Mouse (Mus musculus): ENCODE measurements at regions not wholly inside any gene's neighbourhood (a gene's known extent, or its start where the extent isn't known, plus 50 kb on each side); places are given as distances from the start of the nearest gene placed in this dataset.

- DNase-seq (ENCODE audit: low spot score) = no peak
These were observed 207.3 kb upstream of the Ank start for GRCm38 (mm10) chr15:27258984-27259853.

- DNase-seq (ENCODE audit: low spot score) = no peak
These were observed 206.7 kb upstream of the Ank start for GRCm38 (mm10) chr15:27259854-27260191.

GRCm38 (mm10) chr15:27270203-27270602 is 196.3 kb upstream of the Ank start:
- no peak for DNase-seq (ENCODE audit: low spot score)

GRCm38 (mm10) chr15:27282279-27282678 is 184.2 kb upstream of the Ank start:
- DNase-seq (ENCODE audit: low spot score) = no peak

GRCm38 (mm10) chr15:27303856-27304255 is 162.6 kb upstream of the Ank start:
- no peak for DNase-seq (ENCODE audit: low spot score)

GRCm38 (mm10) chr15:27304256-27304655 is 162.2 kb upstream of the Ank start:
- DNase-seq (ENCODE audit: low spot score) = no peak

- no peak for DNase-seq (ENCODE audit: low spot score)
These were observed 161.4 kb upstream of the Ank start for GRCm38 (mm10) chr15:27305035-27305434.

- DNase-seq (ENCODE audit: low spot score) = no peak
These were observed 157.8 kb upstream of the Ank start for GRCm38 (mm10) chr15:27308639-27309038.

- peak; percentile 40 for DNase-seq (ENCODE audit: low spot score)
These were observed 150.3 kb upstream of the Ank start for GRCm38 (mm10) chr15:27315964-27316745.

- no peak for DNase-seq (ENCODE audit: low spot score)
These were observed 149.7 kb upstream of the Ank start for GRCm38 (mm10) chr15:27316746-27317129.

- no peak for DNase-seq (ENCODE audit: low spot score)
These were observed 144.4 kb upstream of the Ank start for GRCm38 (mm10) chr15:27321915-27322665.

- DNase-seq (ENCODE audit: low spot score) = peak; percentile 58
These were observed 140.5 kb upstream of the Ank start for GRCm38 (mm10) chr15:27325847-27326548.

GRCm38 (mm10) chr15:27326549-27326876 is 140.0 kb upstream of the Ank start:
- no peak for DNase-seq (ENCODE audit: low spot score)

- DNase-seq (ENCODE audit: low spot score) = no peak
These were observed 138.7 kb upstream of the Ank start for GRCm38 (mm10) chr15:27327744-27328143.

- no peak for DNase-seq (ENCODE audit: low spot score)
These were observed 138.0 kb upstream of the Ank start for GRCm38 (mm10) chr15:27328441-27328840.

GRCm38 (mm10) chr15:27340070-27340469 is 126.4 kb upstream of the Ank start:
- DNase-seq (ENCODE audit: low spot score) = no peak

GRCm38 (mm10) chr15:27341518-27341976 is 124.9 kb upstream of the Ank start:
- no peak for DNase-seq (ENCODE audit: low spot score)

GRCm38 (mm10) chr15:27358441-27358840 is 108.0 kb upstream of the Ank start:
- DNase-seq (ENCODE audit: low spot score) = no peak

- DNase-seq (ENCODE audit: low spot score) = no peak
These were observed 107.2 kb upstream of the Ank start for GRCm38 (mm10) chr15:27359271-27359670.

GRCm38 (mm10) chr15:27374517-27374916 is 92.0 kb upstream of the Ank start:
- DNase-seq (ENCODE audit: low spot score) = no peak

GRCm38 (mm10) chr15:27378601-27379094 is 87.8 kb upstream of the Ank start:
- DNase-seq (ENCODE audit: low spot score) = no peak

All from thymus, postnatal 0 days (tissue).